Mouse (Mus musculus): Measurements from ENCODE around the gene Tor1a. TPM values are rescaled to one million over a fixed set of nuclear protein-coding genes. Genes with fewer than 3 reads are reported as not detected.

Tor1a gene
- 62.4 and 64.0 TPM in 2 replicates for total RNA-seq (2014; rRNA removed)
- polyA plus RNA-seq (2015; fragmentation: Nextera tagmentation; extraction: Ambion mirVana), result 81.5 and 83.2 TPM in 2 replicates

- no peaks in the 10 kb centered on the region for H3K9me3 ChIP-seq (ENCODE audit: low read length)
- 2% methylated on average over 56 of the region's 59 CpGs for WGBS
Measured at GRCm38 (mm10) chr2:30967352-30968327, at the start of gene Tor1a. Gene Tor1a (minus strand): TSS chr2:30967933.

GRCm38 (mm10) chr2:31013371-31014120 is 45.8 kb upstream of the Tor1a start:
- H3K27ac ChIP-seq, result no peak overlapping the region
- H3K27me3 ChIP-seq (ENCODE audit: insufficient read depth, low read length), result no peaks in the 10 kb centered on the region
- ATAC-seq, result no peak
- WGBS, result 77% methylated on average over 14 of the region's 14 CpGs
- no peak overlapping the region for H3K4me3 ChIP-seq (ENCODE audit: low read length)
- DNase-seq (ENCODE audit: low spot score), result no peak
- no peak overlapping the region for H3K4me2 ChIP-seq (ENCODE audit: low read depth, low read length)
- H3K4me1 ChIP-seq (ENCODE audit: insufficient read depth, low read length), result no peaks in the 10 kb centered on the region
- no peak overlapping the region for H3K9ac ChIP-seq (replicated peaks; ENCODE audit: low read length)
- TF ChIP-seq CTCF (IDR thresholded peaks at IDR 0.05; ENCODE audit: low read depth), result no peak
- no peaks in the 10 kb centered on the region for H3K9me3 ChIP-seq (ENCODE audit: low read length)
- peaks cover 45% of the 10 kb centered on the region for H3K36me3 ChIP-seq (ENCODE audit: insufficient read depth, low read length)

More at GRCm38 (mm10) chr2:30967352-30968327, at the start of gene Tor1a:
- H3K27ac ChIP-seq, result peak within 1 kb of the TSS; percentile 79
- H3K9ac ChIP-seq (replicated peaks; ENCODE audit: low read length), result peak within 1 kb of the TSS; percentile 78
- DNase-seq (ENCODE audit: low spot score) (peak; percentile 95), ATAC-seq (peak; percentile 96)
- H3K4me2 ChIP-seq (ENCODE audit: low read depth, low read length), result peak within 1 kb of the TSS; percentile 92
- no peaks in the 10 kb centered on the region for H3K27me3 ChIP-seq (ENCODE audit: insufficient read depth, low read length)
- peak within 1 kb of the TSS; percentile 63 for H3K4me3 ChIP-seq (ENCODE audit: low read length)
- peaks cover 20% of the 10 kb centered on the region for H3K36me3 ChIP-seq (ENCODE audit: insufficient read depth, low read length)
- peak; percentile 23; the same call in 1 of the 2 replicates for TF ChIP-seq CTCF (IDR thresholded peaks at IDR 0.05; ENCODE audit: low read depth)
- H3K4me1 ChIP-seq (ENCODE audit: insufficient read depth, low read length), result peaks cover 12% of the 10 kb centered on the region

DNA sequence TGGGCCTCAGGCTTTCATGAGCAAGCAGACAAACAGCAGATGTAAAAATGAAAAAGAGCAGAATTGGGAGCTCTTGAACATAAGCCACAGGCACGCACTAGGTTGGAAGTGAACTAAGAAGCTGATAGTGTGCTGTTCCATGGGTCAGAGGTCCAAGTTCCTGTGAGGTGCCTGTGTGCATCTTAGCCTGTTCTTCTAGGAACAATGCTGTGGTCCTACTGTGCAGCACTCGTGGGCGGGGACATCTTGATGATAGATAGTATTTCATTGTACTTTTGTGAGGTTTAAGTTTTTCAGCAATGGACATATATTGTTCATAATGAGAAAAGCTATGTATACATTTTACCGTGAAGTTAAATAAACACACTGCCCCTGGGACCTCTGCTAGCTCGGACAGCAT is 39.5 kb upstream of the Tor1a start:
- Histone ChIP-seq H3K36me3 (ENCODE audit: insufficient read depth, low read length) (peaks cover 66% of the 10 kb centered on the region), H3K27me3 (ENCODE audit: insufficient read depth, low read length) (no peaks in the 10 kb centered on the region), H3K9me3 (ENCODE audit: low read length) (no peaks in the 10 kb centered on the region), H3K4me2 (ENCODE audit: low read depth, low read length) (no peak overlapping the region), H3K4me1 (ENCODE audit: insufficient read depth, low read length) (no peaks in the 10 kb centered on the region), H3K9ac (replicated peaks; ENCODE audit: low read length) (no peak overlapping the region), H3K27ac (no peak overlapping the region), H3K4me3 (ENCODE audit: low read length) (no peak overlapping the region)
- WGBS, result 86% methylated on average over 5 of the region's 5 CpGs
- ATAC-seq (no peak), DNase-seq (ENCODE audit: low spot score) (no peak)
- TF ChIP-seq CTCF (IDR thresholded peaks at IDR 0.05; ENCODE audit: low read depth), result no peak

GRCm38 (mm10) chr2:31006434-31006833 is 38.7 kb upstream of the Tor1a start:
- H3K9ac ChIP-seq (replicated peaks; ENCODE audit: low read length), result no peak overlapping the region
- no peaks in the 10 kb centered on the region for H3K9me3 ChIP-seq (ENCODE audit: low read length)
- DNase-seq (ENCODE audit: low spot score), result no peak
- no peak overlapping the region for H3K4me2 ChIP-seq (ENCODE audit: low read depth, low read length)
- ATAC-seq, result no peak
- H3K27ac ChIP-seq, result no peak overlapping the region
- no peaks in the 10 kb centered on the region for H3K27me3 ChIP-seq (ENCODE audit: insufficient read depth, low read length)
- H3K36me3 ChIP-seq (ENCODE audit: insufficient read depth, low read length), result peaks cover 64% of the 10 kb centered on the region
- H3K4me3 ChIP-seq (ENCODE audit: low read length), result no peak overlapping the region
- 82% methylated on average over 5 of the region's 5 CpGs for WGBS
- TF ChIP-seq CTCF (IDR thresholded peaks at IDR 0.05; ENCODE audit: low read depth), result no peak
- H3K4me1 ChIP-seq (ENCODE audit: insufficient read depth, low read length), result no peaks in the 10 kb centered on the region

GRCm38 (mm10) chr2:31005453-31005852 is 37.7 kb upstream of the Tor1a start:
- WGBS, result 87% methylated on average over 2 of the region's 2 CpGs

GRCm38 (mm10) chr2:31002857-31003256 is 35.1 kb upstream of the Tor1a start:
- no peaks in the 10 kb centered on the region for H3K9me3 ChIP-seq (ENCODE audit: low read length)
- peaks cover 55% of the 10 kb centered on the region for H3K36me3 ChIP-seq (ENCODE audit: insufficient read depth, low read length)
- H3K27ac ChIP-seq, result no peak overlapping the region
- no peaks in the 10 kb centered on the region for H3K27me3 ChIP-seq (ENCODE audit: insufficient read depth, low read length)
- WGBS, result 96% methylated on average over 10 of the region's 10 CpGs
- H3K4me1 ChIP-seq (ENCODE audit: insufficient read depth, low read length), result no peaks in the 10 kb centered on the region
- TF ChIP-seq CTCF (IDR thresholded peaks at IDR 0.05; ENCODE audit: low read depth), result no peak
- DNase-seq (ENCODE audit: low spot score), result no peak
- ATAC-seq, result no peak
- H3K9ac ChIP-seq (replicated peaks; ENCODE audit: low read length), result no peak overlapping the region
- H3K4me3 ChIP-seq (ENCODE audit: low read length), result no peak overlapping the region
- H3K4me2 ChIP-seq (ENCODE audit: low read depth, low read length), result no peak overlapping the region

More at GRCm38 (mm10) chr2:31005453-31005852, 37.7 kb upstream of the Tor1a start:
- no peak for DNase-seq (ENCODE audit: low spot score)
- no peak for ATAC-seq
- no peak overlapping the region for H3K9ac ChIP-seq (replicated peaks; ENCODE audit: low read length)
- peaks cover 60% of the 10 kb centered on the region for H3K36me3 ChIP-seq (ENCODE audit: insufficient read depth, low read length)
- H3K9me3 ChIP-seq (ENCODE audit: low read length), result no peaks in the 10 kb centered on the region
- TF ChIP-seq CTCF (IDR thresholded peaks at IDR 0.05; ENCODE audit: low read depth), result no peak
- no peaks in the 10 kb centered on the region for H3K4me1 ChIP-seq (ENCODE audit: insufficient read depth, low read length)
- no peaks in the 10 kb centered on the region for H3K27me3 ChIP-seq (ENCODE audit: insufficient read depth, low read length)
- H3K4me3 ChIP-seq (ENCODE audit: low read length), result no peak overlapping the region
- no peak overlapping the region for H3K27ac ChIP-seq
- no peak overlapping the region for H3K4me2 ChIP-seq (ENCODE audit: low read depth, low read length)
